Mouse (Mus musculus) midbrain, embryonic 11.5 days (tissue): ENCODE data around the gene Gm48552. TPM values are rescaled to one million over a fixed set of nuclear protein-coding genes. Genes with fewer than 3 reads are reported as not detected.
A peak's percentile ranks its signal among the peaks of the same experiment; 100 is the strongest.

ENCODE experiments used
- ATAC-seq: fragments of 200-750 bp; cut with Nextera tagmentation; 2 replicates; pipeline ENCODE4 v1.8.0; 2017; ENCODE audit warnings: moderate TSS enrichment, moderate library complexity; ENCODE audit not compliant: low FRiP score
- DNase-seq: peaks from one replicate; pipeline ENCODE4 v3.0.0; 2015; ENCODE audit warnings: low spot score; ENCODE audit errors: missing footprints
- H3K27ac ChIP-seq: fragments of 300-500 bp; sonication (generic); 2 replicates; pipeline ENCODE4 v1.5.1; 2014; ENCODE audit warnings: low read depth, low read length
- H3K27me3 ChIP-seq: fragments of 300-500 bp; sonication (generic); 2 replicates; pipeline ENCODE4 v1.6.1; 2014; ENCODE audit warnings: mild to moderate bottlenecking, low read length, moderate library complexity, mixed read lengths; ENCODE audit not compliant: control insufficient read depth, insufficient read depth
- H3K36me3 ChIP-seq: fragments of 300-500 bp; sonication (generic); 2 replicates; pipeline ENCODE4 v1.6.1; 2014; ENCODE audit warnings: mild to moderate bottlenecking, low read length, moderate library complexity, mixed read lengths; ENCODE audit not compliant: control insufficient read depth, insufficient read depth
- H3K4me1 ChIP-seq: fragments of 300-500 bp; sonication (generic); 2 replicates; pipeline ENCODE4 v1.6.1; 2014; ENCODE audit warnings: low read length; ENCODE audit not compliant: control insufficient read depth, insufficient read depth
- H3K4me2 ChIP-seq: fragments of 300-500 bp; sonication (generic); 2 replicates; pipeline ENCODE4 v1.6.1; 2014; ENCODE audit warnings: mild to moderate bottlenecking, moderate library complexity
- H3K4me3 ChIP-seq: fragments of 300-500 bp; sonication (generic); 2 replicates; pipeline ENCODE4 v1.5.1; 2014; ENCODE audit warnings: low read depth, low read length
- H3K9ac ChIP-seq: fragments of 300-500 bp; sonication (generic); 2 replicates; pipeline ENCODE4 v1.6.1; 2014; ENCODE audit warnings: low read length
- H3K9me3 ChIP-seq: fragments of 300-500 bp; sonication (generic); 2 replicates; pipeline ENCODE4 v1.6.1; 2016; ENCODE audit warnings: low read length; ENCODE audit not compliant: control insufficient read depth
- WGBS: fragments of 180-500 bp; shearing (Covaris S2); extraction: QIAGEN DNeasy Blood & Tissue Kit; methylation state at CpG from one replicate; pipeline ENCODE4 v1.1.7; 2014; 5-methylcytosine and 5-hydroxymethylcytosine counted together
- polyA plus RNA-seq: library from polyadenylated mRNA; unstranded; fragments of >200 nt; fragmentation: Nextera tagmentation; extraction: Ambion mirVana; gene quantifications from 2 replicates; pipeline ENCODE4 v1.2.1, GENCODE M21; 2014

Gene Gm48552
- polyA plus RNA-seq, 1 experiment from 2014 or later, result 0.20 TPM

DNA sequence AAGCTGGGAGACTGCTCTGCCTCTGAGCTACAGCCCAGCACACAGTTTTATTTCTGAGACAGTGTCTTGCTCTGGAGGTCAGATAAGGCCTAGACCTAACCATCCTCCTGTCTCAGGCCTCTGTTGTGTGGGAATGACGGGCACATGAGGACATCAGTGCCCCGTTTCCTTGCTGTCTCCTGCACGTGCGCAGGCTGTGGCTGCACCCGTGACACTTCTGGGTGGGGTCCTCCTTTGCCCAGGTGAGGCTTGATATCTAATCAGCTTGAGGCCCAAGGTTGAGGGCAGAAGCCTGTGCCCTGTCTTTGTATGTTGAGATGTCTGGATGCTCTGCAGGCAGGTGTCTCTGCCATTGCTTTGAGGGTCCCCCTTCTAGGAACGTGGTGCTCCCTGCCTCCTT, 3.5 kb downstream of the Gm48552 start:
- no peak overlapping the region for H3K27ac ChIP-seq
- no peaks in the 10 kb centered on the region for H3K27me3 ChIP-seq
- no peak overlapping the region for H3K4me3 ChIP-seq
- H3K4me1 ChIP-seq, result peaks cover 16% of the 10 kb centered on the region
- H3K4me2 ChIP-seq, result no peak overlapping the region
- WGBS, result 85% methylated on average over 6 of the region's 6 CpGs
- no peaks in the 10 kb centered on the region for H3K9me3 ChIP-seq
- DNase-seq (no peak), ATAC-seq (no peak)
- peaks cover 9% of the 10 kb centered on the region for H3K36me3 ChIP-seq
- H3K9ac ChIP-seq, result no peak overlapping the region

DNA sequence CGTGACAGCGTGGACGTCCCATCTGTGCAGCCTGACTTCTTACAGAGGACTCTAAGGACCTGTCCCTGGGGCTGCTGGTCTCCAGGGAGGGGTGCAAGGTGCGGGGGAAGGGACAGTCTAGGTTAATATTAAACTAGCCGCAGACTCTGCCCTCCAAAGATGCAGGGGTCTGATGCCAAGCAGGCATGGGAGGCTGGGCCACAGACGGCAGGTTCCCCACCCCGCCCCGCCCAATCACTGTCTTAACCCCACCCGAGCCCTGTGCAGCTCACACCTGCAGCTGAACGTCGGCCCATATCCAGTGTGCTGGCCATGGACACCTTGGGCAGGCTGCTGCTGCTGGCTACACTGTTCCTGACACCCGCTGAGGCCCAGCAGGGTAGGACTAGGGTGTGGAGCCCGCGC, 4.0 kb downstream of the Gm48552 start, which contains the start of gene Smim24:
Smim24 (plus strand) TSS at position 271 of the 405 bp plus-strand sequence.
- Histone ChIP-seq H3K4me1 (peaks cover 16% of the 10 kb centered on the region), H3K9me3 (no peaks in the 10 kb centered on the region), H3K27me3 (no peaks in the 10 kb centered on the region), H3K4me3 (no peak within 1 kb of the TSS), H3K27ac (no peak within 1 kb of the TSS), H3K4me2 (peak within 1 kb of the TSS; percentile 32), H3K36me3 (peaks cover 4% of the 10 kb centered on the region), H3K9ac (peak within 1 kb of the TSS; percentile 43)
- no peak for DNase-seq
- no peak for ATAC-seq
- WGBS, result 67% methylated on average over 14 of the region's 14 CpGs

DNA sequence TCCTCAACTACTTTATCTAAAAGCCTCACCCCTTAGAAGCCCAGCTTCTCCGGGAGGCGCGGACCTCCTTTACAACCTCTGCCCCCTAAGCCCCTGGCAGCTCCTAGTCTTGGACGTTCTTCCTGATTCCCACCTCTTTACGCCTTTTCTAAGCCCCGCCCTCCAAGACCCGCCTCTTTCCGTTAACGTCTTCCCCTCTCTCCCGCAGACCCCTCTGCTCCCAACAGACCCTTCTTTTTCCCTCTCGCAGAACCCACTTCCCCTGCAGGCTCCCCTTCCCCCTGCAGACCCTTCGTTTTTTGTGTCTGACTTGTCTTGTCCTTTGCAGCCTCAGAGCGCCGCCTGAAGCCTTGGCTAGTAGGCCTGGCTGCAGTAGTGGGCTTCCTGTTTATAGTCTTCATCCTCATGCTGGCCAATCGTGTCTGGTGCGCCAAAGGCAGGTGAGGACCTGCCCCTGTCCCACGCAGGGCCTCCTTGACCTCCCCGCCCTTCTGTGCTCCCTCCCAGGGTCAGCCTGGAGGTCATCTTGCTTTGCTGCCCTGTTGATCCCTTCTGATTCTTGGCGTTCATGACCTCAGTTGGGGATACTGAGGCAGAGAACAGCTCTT, 4.8 kb downstream of the Gm48552 start:
- H3K9ac ChIP-seq, result peak overlapping the region; percentile 43
- no peaks in the 10 kb centered on the region for H3K27me3 ChIP-seq
- H3K4me3 ChIP-seq, result no peak overlapping the region
- DNase-seq, result no peak
- H3K4me2 ChIP-seq, result peak overlapping the region; percentile 32
- H3K36me3 ChIP-seq, result no peaks in the 10 kb centered on the region
- no peaks in the 10 kb centered on the region for H3K9me3 ChIP-seq
- WGBS, result 6% methylated on average over 19 of the region's 19 CpGs
- peaks cover 16% of the 10 kb centered on the region for H3K4me1 ChIP-seq
- ATAC-seq, result no peak
- H3K27ac ChIP-seq, result no peak overlapping the region

DNA sequence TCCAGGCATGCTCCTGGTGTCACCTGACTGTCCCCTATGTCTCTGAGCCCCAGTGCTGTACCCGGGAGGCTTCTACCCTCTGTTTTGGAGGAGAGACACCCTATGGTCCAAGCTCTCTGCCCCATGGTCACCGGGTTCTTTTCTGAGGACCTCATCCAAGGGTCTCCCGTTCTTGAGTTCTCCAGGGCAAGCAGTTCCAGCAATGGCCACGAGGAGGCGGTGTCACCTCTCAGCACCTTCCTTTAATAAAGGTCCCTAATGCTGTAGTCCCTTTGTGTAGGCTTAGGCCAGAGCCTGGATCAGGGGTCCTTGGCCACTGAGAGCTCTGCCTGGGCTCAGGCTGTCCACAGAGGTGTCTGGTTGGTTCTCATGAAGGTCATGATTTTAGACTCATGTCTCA, 6.3 kb downstream of the Gm48552 start:
- H3K27me3 ChIP-seq, result no peaks in the 10 kb centered on the region
- H3K27ac ChIP-seq, result no peak overlapping the region
- H3K9me3 ChIP-seq, result no peaks in the 10 kb centered on the region
- H3K9ac ChIP-seq, result 0 out of 2 replicates have a peak overlapping the region, but pooled peaks have one; percentile 9
- H3K4me1 ChIP-seq, result peaks cover 17% of the 10 kb centered on the region
- H3K4me3 ChIP-seq, result no peak overlapping the region
- WGBS, result 19% methylated on average over 5 of the region's 5 CpGs
- ATAC-seq (peak; percentile 45; the same call in 1 of the 2 replicates), DNase-seq (peak; percentile 98)
- H3K36me3 ChIP-seq, result 0 out of 2 replicates have a peak, but pooled peaks cover 2% of the 10 kb centered on the region
- no peak overlapping the region for H3K4me2 ChIP-seq

DNA sequence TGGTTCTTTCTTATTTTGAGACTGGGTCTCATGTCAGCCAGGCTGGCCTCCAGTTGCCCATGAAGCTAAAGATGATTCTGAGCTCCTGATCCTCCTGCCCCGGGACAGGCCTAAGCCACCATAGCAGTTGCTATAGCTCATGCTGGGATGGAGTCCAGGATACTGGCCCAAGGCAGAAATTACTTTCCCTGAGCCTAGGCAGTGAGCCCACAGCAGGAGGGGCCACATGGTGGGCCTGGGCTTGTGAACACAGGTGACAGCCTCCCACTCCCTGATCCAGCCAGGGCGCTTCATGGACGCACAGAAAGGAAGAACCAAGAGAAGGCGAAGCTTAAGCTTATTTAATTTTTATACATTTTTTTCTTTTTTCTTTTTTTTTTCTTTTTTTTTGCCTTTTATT, 7.1 kb downstream of the Gm48552 start:
- 0 out of 2 replicates have a peak, but pooled peaks cover 2% of the 10 kb centered on the region for H3K36me3 ChIP-seq
- H3K4me1 ChIP-seq, result peaks cover 20% of the 10 kb centered on the region
- no peak overlapping the region for H3K27ac ChIP-seq
- H3K27me3 ChIP-seq, result peaks cover 6% of the 10 kb centered on the region; the same call in 1 of the 2 replicates
- DNase-seq (peak; percentile 81), ATAC-seq (no peak)
- 83% methylated on average over 4 of the region's 4 CpGs for WGBS
- H3K4me2 ChIP-seq, result no peak overlapping the region
- H3K4me3 ChIP-seq, result no peak overlapping the region
- no peak overlapping the region for H3K9ac ChIP-seq
- H3K9me3 ChIP-seq, result no peaks in the 10 kb centered on the region

DNA sequence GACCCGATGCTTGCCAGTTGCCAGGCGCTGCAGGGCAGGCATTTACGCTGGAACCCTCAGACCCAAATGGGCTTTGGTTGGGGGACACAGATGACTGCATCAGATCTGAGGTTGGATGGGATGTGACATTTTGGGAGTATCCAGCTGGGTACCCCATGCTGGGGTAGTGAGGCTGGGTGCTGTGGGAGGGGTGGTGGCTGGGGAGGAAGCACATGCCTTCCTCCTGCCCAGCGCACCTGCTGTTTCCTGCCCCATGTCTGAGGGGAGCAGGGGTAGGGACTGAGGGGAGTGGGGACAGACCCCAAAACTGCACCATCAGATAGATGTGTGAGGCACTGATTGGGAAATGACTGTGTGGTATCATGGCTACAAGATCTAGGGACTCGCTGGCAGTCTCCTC, 7.9 kb downstream of the Gm48552 start:
- H3K9ac ChIP-seq, result no peak overlapping the region
- peaks cover 6% of the 10 kb centered on the region; the same call in 1 of the 2 replicates for H3K27me3 ChIP-seq
- no peaks in the 10 kb centered on the region for H3K9me3 ChIP-seq

DNA sequence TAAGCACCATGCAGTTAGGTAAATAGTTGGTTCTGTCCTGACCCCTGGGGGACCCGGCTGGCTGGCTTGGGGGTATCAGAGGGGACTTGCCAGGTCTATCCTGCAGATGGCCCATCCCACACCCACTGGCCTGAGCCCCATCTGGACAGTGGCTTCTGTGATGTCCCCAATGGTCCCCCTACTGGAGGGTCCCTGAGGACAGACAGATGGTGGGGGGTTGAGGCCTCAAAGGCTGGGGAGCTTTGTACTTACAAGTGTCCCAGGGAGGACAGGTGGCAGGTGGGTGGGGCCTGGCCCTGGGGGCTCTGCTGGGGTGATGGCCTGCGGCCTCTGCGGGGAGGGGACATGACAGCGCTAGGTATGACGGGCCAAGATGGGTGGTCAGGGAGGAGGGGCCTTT, 10.5 kb downstream of the Gm48552 start:
- Histone ChIP-seq H3K9me3 (no peaks in the 10 kb centered on the region), H3K9ac (no peak overlapping the region), H3K4me2 (no peak overlapping the region), H3K4me3 (no peak overlapping the region), H3K4me1 (peaks cover 42% of the 10 kb centered on the region), H3K27ac (no peak overlapping the region), H3K27me3 (peaks cover 10% of the 10 kb centered on the region), H3K36me3 (0 out of 2 replicates have a peak, but pooled peaks cover 2% of the 10 kb centered on the region)
- WGBS, result 72% methylated on average over 5 of the region's 5 CpGs
- DNase-seq, result no peak
- no peak for ATAC-seq

More for the DNA sequence above, 7.9 kb downstream of the Gm48552 start:
- WGBS, result 60% methylated on average over 5 of the region's 5 CpGs
- no peak overlapping the region for H3K4me3 ChIP-seq
- H3K36me3 ChIP-seq, result 0 out of 2 replicates have a peak, but pooled peaks cover 2% of the 10 kb centered on the region
- DNase-seq (no peak), ATAC-seq (no peak)
- peaks cover 27% of the 10 kb centered on the region for H3K4me1 ChIP-seq
- H3K27ac ChIP-seq, result no peak overlapping the region
- H3K4me2 ChIP-seq, result no peak overlapping the region

DNA sequence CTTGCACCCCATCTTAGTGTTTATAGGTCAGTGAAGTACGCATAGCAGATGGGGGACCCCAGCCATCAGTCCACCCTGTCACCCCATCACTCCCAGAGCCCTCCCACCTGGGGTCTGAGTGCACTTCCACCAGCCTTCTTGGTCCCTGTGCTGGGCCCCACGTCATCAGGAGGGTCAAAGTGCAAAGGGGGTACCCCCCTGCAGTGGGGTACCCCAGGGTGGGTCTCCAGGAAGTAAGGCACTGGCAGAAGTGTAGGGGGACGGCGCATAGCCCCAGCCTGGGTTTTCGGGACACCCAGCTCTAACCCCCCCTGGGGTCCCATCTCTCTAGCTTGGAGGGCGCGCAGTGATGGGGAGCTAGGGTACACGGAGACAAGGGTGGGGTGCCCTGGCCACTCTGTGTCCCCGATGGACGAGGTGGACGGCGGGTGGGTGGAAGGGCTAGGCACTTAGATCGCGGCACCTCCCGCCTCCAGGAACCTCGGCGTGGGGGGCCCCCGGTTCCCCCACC, 11.0 kb downstream of the Gm48552 start:
- H3K4me1 ChIP-seq, result peaks cover 45% of the 10 kb centered on the region
- WGBS, result 74% methylated on average over 18 of the region's 18 CpGs
- no peak overlapping the region for H3K9ac ChIP-seq

DNA sequence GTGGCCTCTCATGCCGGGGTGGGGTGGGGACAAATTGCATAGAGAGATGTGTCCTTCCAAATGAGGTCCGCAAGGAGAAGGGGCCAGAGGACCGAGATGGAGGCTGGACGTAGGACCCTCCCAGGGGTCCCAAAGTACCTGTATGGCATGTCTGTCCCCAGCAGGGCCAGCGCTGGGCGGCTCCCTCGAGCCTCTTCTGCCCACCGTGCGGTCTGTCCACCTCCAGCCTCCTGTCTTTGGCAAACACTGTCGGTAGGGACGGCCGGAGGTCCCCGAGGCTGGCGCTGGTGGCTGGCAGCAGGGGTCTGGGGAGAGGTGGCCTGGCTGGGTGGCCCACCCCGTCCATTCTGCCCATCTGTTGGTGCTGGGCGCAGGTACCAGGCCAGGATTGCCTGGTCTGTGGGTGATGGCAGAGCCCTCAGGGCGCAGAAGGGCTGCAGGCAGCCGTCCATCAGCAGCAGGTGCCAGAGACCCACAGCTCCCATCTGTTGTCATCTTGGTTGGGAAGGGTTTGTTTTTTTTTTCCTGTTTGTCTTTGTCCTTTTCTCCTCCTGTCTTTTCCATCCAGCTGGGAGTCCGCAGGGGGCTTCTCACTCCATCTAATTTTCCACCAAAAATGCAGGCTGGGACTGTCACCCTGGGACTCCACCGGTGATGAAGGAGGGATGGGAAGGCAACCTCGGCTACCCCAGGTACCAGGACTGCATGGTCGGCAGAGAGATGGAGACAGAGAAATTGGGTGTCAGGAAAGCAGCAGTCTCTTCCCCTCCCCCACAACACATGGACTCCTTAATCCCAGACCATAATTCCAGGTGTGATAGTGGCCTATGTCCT, 11.8 kb downstream of the Gm48552 start:
- peak overlapping the region; percentile 40 for H3K27ac ChIP-seq
- no peak overlapping the region for H3K4me3 ChIP-seq
- WGBS, result 48% methylated on average over 22 of the region's 22 CpGs
- H3K27me3 ChIP-seq, result peaks cover 18% of the 10 kb centered on the region
- no peaks in the 10 kb centered on the region for H3K9me3 ChIP-seq
- no peak overlapping the region for H3K4me2 ChIP-seq
- no peak overlapping the region for H3K9ac ChIP-seq
- ATAC-seq, result no peak
- H3K36me3 ChIP-seq, result 0 out of 2 replicates have a peak, but pooled peaks cover 2% of the 10 kb centered on the region
- H3K4me1 ChIP-seq, result peaks cover 45% of the 10 kb centered on the region
- DNase-seq, result no peak

More for the DNA sequence above, 11.0 kb downstream of the Gm48552 start:
- H3K36me3 ChIP-seq, result 0 out of 2 replicates have a peak, but pooled peaks cover 2% of the 10 kb centered on the region
- no peak overlapping the region for H3K27ac ChIP-seq
- H3K4me2 ChIP-seq, result no peak overlapping the region
- peaks cover 15% of the 10 kb centered on the region for H3K27me3 ChIP-seq
- no peak overlapping the region for H3K4me3 ChIP-seq
- no peak for ATAC-seq
- DNase-seq, result no peak
- no peaks in the 10 kb centered on the region for H3K9me3 ChIP-seq
